Mouse (Mus musculus) CH12.LX (cell line): ENCODE measurements at regions not wholly inside any gene's neighbourhood (a gene's known extent, or its start where the extent isn't known, plus 50 kb on each side); places are given as distances from the start of the nearest gene placed in this dataset.

Experiments
- BHLHE40 ChIP-seq: IDR thresholded peaks from 2 replicates; pipeline ENCODE4 v1.6.1; 2011; ENCODE audit warnings: mild to moderate bottlenecking, low read depth, low read length, improper control_type of control experiment
- CHD1 ChIP-seq: IDR thresholded peaks from 2 replicates; pipeline ENCODE4 v1.6.1; 2012; ENCODE audit warnings: low read depth, low read length, improper control_type of control experiment, inconsistent platforms
- CTCF ChIP-seq, 2 experiments: IDR thresholded peaks in 1 of 2; conservative IDR thresholded peaks in 1 of 2; 2 replicates each; pipeline ENCODE4 v1.5.1; 2011 to 2012; ENCODE audit warnings: low read depth in 2 of 2, low read length in 2 of 2, improper control_type of control experiment in 1 of 2, inconsistent platforms in 1 of 2, mild to moderate bottlenecking in 1 of 2, moderate library complexity in 1 of 2
- E2F4 ChIP-seq: IDR thresholded peaks from 2 replicates; pipeline ENCODE4 v1.6.1; 2011; ENCODE audit warnings: low read depth, low read length, improper control_type of control experiment; ENCODE audit not compliant: insufficient replicate concordance
- EP300 ChIP-seq: IDR thresholded peaks from 2 replicates; pipeline ENCODE4 v1.6.1; 2011; ENCODE audit warnings: low read length, improper control_type of control experiment
- ETS1 ChIP-seq: conservative IDR thresholded peaks from 2 replicates; pipeline ENCODE4 v1.6.1; 2012; ENCODE audit warnings: low read depth, mild to moderate bottlenecking, inconsistent platforms, low read length, improper control_type of control experiment, moderate library complexity
- GABPA ChIP-seq: IDR thresholded peaks from 2 replicates; pipeline ENCODE4 v1.6.1; 2012; ENCODE audit warnings: low read depth, low read length, improper control_type of control experiment, inconsistent platforms; ENCODE audit not compliant: insufficient replicate concordance
- MAX ChIP-seq: IDR thresholded peaks from 2 replicates; pipeline ENCODE4 v1.6.1; 2011; ENCODE audit warnings: low read length, improper control_type of control experiment
- MYC ChIP-seq: IDR thresholded peaks from 2 replicates; pipeline ENCODE4 v1.6.1; 2011; ENCODE audit warnings: low read depth, mild to moderate bottlenecking, improper control_type of control experiment, low read length
- POLR2A ChIP-seq: IDR thresholded peaks from 2 replicates; pipeline ENCODE4 v1.6.1; 2011; ENCODE audit warnings: low read depth, mild to moderate bottlenecking, improper control_type of control experiment, low read length
- RCOR1 ChIP-seq: conservative IDR thresholded peaks from 2 replicates; pipeline ENCODE4 v1.6.1; 2012; ENCODE audit warnings: low read depth, mild to moderate bottlenecking, inconsistent platforms, low read length, improper control_type of control experiment
- SMC3 ChIP-seq: IDR thresholded peaks from 2 replicates; pipeline ENCODE4 v1.6.1; 2011; ENCODE audit warnings: low read depth, low read length, improper control_type of control experiment
- TCF12 ChIP-seq: IDR thresholded peaks from 2 replicates; pipeline ENCODE4 v1.6.1; 2014; ENCODE audit warnings: low read depth, mild to moderate bottlenecking, inconsistent platforms, low read length, improper control_type of control experiment

DNA sequence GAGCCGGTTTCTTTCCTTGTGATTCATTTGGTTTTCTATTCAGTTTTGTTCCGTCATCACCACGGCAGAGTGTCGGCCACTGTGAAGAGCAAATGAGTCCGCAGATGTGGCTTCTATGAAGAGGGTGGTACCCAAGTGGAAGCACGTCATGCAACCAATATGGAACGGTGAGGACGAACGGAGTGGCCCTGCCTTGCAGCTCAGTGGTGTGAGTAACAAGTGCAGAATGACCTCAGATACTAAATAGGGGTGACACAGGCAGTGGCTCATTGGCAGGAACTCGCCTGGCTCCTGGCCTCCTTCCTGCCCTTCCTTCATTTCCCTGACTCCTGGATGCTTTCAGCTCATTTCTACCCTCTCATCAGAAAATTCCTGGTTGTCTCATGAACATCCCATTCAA lies 60.6 kb upstream of the Podxl start:
- TF ChIP-seq E2F4 = no peak
- TF ChIP-seq EP300 = no peak
- TF ChIP-seq CTCF (conservative IDR thresholded peaks at IDR 0.05 in 1 of 2, IDR thresholded peaks at IDR 0.05 in 1 of 2; ENCODE audit: low read depth in 2 of 2, low read length in 2 of 2) = no peak
- TF ChIP-seq ETS1 = no peak
- TF ChIP-seq TCF12 = no peak
- no peak for TF ChIP-seq GABPA
- no peak for TF ChIP-seq POLR2A
- no peak for TF ChIP-seq CHD1
- TF ChIP-seq MYC = no peak
- TF ChIP-seq MAX = no peak
- TF ChIP-seq BHLHE40 = no peak
- no peak for TF ChIP-seq SMC3
- TF ChIP-seq RCOR1 = no peak
